Mouse (Mus musculus): ENCODE data around the gene Itsn1.
A peak's percentile ranks its signal among the peaks of the same experiment; 100 is the strongest.

Itsn1 gene

GRCm38 (mm10) chr16:91770662-91771061 lies 41.6 kb downstream of the Itsn1 start:
- no peak for DNase-seq

DNA sequence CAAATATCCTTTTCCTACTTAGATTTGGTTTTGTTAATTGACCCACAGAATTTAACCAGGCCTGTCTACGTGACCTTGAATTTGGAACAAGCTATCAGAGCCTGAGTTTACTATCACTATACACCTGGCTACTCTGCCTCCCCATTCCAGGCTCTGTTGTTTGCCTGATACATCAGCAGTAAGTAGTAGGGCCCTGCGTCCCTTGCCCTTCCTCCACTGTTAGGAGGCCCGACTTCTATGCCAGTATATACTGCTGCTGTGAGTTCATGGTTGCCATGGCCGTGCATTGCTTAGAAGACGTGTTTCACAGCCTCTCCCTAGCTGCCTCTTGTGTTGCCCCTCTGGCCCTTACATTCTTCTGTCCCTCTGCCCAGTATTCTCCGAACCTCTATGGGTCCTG lies 42.3 kb downstream of the Itsn1 start:
- DNase-seq: no peak

GRCm38 (mm10) chr16:91772586-91772985 lies 43.5 kb downstream of the Itsn1 start:
- DNase-seq: no peak

DNA sequence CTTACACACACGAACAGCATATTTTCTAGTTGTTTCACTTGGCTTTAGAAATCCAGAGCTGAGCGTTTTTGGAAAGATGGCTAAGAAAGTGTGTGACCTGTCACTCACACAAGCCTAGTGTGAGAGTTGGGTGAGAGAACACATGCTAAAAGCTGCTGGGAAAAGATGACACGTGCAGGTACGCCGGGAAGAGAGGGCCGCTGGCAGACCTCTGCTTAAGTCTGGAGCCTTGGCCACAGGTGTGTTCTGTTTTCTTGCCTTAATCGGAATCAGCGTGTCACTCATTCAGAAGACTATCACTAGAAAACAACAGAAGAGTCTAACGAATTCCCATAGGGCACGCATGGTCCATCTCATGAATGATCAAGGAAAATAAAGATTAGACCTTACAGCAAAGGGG lies 50.5 kb downstream of the Itsn1 start:
- DNase-seq: no peak

GRCm38 (mm10) chr16:91780151-91780550 lies 51.1 kb downstream of the Itsn1 start:
- DNase-seq: no peak

DNA sequence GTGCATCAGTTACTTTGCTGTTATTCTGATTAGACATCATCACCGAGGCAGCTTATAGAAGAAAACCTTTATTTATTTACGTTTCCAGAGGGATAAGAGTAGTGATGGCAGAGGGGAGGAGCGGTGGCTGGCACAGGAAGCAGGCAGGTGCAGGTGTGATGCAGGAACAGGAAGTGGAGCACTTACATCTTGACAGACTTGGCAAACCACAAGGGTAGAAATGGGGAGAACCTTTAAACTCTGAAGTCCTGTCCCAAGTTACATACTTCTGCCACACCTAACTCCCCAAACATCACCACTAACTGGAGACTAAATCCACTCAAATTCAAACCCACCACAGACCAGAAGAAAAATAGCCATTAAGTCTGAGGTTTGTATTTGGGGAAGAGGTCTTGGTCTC lies 51.7 kb downstream of the Itsn1 start:
- no peak for DNase-seq

DNA sequence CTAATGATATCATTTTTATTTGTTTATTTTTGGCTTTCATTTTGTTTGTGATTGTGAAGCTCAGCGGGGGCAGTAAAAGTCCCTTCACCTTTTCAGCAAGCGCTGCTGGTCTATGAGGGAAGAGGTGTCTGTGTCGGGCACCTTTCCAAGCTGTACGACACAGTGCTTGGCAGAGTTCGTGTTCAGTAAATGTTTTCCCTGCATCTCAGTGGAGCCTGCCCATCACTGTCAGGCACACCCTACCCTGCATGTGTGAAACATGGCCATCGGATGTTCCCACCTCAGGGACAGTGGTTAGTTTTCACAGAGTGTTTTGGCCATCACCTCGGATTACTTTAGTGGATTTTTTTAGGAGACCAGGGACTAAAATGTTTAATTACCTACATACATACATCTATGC lies 54.1 kb downstream of the Itsn1 start:
- DNase-seq: peak; percentile 58

GRCm38 (mm10) chr16:91784298-91784697 lies 55.2 kb downstream of the Itsn1 start:
- no peak for DNase-seq

GRCm38 (mm10) chr16:91786425-91786824 lies 57.3 kb downstream of the Itsn1 start:
- DNase-seq: no peak

GRCm38 (mm10) chr16:91789728-91790127 lies 60.6 kb downstream of the Itsn1 start:
- no peak for DNase-seq

DNA sequence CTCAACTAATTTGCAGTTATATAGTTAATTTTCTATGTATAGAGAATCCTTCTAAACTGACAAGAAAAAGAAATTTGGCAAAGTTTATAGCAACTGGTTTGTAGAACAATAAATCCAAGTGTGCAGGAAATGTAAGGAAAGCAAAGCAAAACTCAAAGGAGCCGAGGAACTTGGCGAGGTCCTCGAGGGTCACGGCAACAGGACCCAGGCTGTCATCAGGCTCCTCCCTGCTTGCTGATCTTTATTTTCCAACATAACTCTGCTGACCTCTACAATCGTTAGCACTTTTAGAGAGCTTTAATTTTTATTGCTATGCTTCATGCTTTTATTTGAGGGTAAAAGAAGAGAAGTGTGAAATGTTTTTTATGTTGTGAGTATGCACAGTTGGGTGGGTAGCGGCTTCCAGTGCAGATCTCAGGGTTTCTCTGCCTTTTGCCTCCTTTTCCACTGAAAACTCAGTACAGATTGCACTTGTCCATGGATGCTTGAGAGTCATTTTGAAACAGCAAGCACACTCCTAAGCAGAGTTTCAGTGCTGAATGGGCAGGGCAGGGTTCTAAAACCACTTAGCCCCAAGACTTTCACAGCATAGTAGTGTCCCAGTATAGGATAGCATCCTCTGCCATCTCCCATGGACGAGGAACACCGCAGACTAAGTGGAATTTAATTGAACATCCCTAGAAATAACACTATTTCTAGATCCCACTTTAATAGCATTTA lies 63.6 kb downstream of the Itsn1 start:
- no peak for DNase-seq

DNA sequence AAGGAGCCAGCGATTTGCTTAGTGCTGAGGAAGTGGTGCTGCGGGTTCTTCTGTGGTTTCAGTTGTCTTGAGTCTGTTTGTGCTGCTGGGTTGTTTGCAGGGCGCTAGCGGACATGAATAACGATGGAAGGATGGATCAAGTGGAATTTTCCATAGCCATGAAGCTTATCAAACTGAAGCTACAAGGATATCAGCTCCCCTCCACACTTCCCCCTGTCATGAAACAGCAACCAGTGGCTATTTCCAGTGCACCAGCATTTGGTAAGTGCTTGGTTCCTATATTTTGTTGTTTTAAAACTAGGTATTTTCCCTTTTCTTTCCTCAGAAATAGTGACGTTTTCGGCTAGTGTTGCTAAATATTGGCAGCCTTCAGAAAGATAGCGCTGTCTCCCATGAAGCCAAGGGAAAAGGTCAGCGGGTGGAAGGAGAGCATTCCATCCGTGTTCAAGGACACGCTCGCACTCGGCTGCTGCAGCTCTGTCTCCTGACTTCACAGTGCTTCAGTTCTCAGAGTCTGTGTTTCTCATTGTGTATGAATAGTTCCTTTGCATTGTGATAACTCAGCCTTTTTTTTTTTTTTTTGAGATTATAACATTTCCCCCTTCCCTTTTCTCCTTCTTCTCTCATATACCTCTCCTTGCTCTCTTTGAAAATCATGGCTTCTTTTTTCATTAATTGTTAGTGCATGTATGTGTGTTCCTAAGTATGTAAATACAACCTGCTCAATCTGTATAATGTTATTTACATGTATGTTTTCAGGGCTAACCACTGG lies 64.6 kb downstream of the Itsn1 start:
- DNase-seq: no peak

DNA sequence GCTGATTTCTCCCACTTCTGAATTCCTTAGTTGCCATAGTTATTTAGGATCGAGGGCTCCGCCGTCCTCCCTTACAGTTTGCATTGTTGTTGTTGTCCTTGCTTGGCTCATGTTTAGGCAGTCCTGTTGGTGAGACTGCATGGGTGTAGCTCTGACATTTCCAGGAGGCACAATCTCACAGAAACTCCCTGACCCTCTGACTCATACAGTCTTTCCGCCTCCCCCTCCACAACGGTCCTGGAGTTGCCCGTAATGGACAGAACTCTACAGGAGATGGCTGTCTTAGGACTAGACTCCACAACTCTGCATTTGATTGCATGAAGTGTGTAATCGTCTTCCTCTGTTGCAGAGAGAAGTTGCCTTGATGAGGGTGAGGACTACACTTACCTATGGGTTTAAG lies 65.2 kb downstream of the Itsn1 start:
- no peak for DNase-seq

DNA sequence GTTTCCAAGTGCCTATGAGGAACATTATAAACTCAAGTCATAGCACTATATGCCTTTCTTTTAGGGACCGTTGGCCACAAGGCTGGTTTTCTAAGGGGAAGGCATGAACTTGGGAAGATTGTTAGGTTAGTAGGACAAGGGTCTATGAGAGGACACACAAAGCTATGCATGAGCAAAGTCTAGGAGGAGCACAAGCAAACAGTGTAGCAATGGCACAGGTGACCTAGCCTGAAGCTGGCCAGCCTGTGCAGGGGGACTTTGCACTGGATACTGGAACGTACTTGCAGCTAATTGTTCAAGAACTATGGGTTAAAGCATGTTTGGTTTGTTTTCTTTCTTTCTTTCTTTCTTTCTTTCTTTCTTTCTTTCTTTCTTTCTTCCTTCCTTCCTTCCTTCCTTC lies 66.0 kb downstream of the Itsn1 start:
- DNase-seq: no peak

GRCm38 (mm10) chr16:91795606-91796005 lies 66.5 kb downstream of the Itsn1 start:
- no peak for DNase-seq

DNA sequence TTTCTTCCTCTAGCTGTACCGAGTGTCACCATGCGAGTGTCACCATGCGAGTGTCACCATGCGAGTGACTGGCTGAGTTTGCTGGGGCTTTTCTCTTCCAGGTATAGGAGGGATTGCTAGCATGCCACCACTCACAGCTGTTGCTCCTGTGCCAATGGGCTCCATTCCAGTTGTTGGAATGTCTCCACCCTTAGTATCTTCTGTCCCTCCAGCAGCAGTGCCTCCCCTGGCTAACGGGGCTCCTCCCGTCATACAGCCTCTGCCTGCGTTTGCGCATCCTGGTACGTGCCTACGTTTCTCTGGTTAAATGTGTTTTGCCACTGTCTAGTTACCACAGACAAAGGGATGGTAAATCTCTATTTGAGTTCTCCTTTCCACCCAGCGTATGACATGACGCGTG lies 72.3 kb downstream of the Itsn1 start:
- no peak for DNase-seq

- DNase-seq: no peak
Observed at GRCm38 (mm10) chr16:91802461-91803062, 73.5 kb downstream of the Itsn1 start.

GRCm38 (mm10) chr16:91804418-91804817 lies 75.3 kb downstream of the Itsn1 start:
- DNase-seq: no peak

- DNase-seq: no peak
Observed at GRCm38 (mm10) chr16:91804831-91805230, 75.8 kb downstream of the Itsn1 start.

DNA sequence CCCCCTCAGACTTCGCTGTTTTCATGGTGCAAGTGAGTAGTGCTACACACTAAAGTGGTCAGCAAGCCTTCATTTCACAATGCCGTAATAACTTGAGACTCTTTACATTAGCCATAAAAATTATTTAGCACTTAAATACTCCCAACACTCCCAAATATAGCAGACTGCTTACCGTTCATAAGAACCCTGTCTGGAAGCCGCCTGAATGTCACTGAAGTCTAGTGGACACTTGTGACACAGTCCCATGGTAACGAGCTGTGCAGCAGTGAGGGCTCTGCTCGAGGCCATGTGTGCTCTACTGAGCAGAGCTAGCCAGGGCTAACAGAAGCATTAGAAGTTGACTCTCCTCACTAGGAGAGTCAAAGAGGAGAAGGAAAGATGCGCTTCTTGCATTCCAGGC lies 81.2 kb downstream of the Itsn1 start:
- DNase-seq: no peak

DNA sequence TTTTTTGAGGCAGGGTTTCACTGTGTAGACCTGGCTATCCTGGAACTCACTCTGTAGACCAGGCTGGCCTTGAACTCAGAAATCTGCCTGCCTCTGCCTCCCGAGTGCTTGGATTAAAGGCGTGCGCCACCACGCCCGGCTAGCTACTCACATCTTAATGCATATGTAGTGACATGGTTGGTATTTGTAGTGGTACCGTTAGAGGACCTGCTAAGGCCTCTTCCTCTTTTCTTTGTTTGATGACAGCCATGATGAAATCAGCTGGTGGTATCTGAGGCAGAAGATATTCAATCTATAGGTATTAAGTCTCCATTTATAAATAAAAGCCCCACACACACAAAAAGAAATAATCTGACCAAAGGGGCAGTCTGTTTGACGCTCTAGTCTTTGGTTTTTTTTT lies 82.3 kb downstream of the Itsn1 start:
- DNase-seq: no peak

DNA sequence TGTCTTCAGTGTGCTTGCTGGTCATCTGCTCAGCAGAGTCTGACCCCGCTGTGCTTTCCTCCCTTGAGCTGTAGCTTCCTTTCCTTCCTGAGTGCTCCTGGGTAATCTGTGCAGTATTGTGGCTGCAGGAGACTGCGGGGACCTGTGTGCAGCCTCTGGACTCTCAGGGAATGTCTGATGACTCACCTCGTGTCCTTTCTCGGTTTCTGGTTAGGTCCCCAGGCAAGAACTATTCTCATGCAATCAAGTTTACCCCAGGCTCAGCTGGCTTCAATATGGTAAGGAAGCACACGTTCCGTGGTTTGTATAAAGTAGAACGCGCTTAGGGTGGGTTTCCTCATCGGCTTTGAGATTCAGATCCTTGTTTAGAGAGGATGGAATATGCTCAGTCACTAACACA lies 82.8 kb downstream of the Itsn1 start:
- DNase-seq: no peak

- no peak for DNase-seq
Observed at GRCm38 (mm10) chr16:91813543-91813942, 84.5 kb downstream of the Itsn1 start.

- no peak for DNase-seq
Observed at GRCm38 (mm10) chr16:91815067-91815466, 86.0 kb downstream of the Itsn1 start.
